Mouse (Mus musculus) bone marrow macrophage, adult 2 months (primary cell): ENCODE results near the gene Camkmt.

Experiments
- CTCF ChIP-seq: IDR thresholded peaks from 2 replicates; pipeline ENCODE4 v1.5.1; 2012; ENCODE audit warnings: low read depth, mild to moderate bottlenecking, low read length, moderate library complexity
- POLR2A ChIP-seq: IDR thresholded peaks from 2 replicates; pipeline ENCODE4 v1.6.1; 2012; ENCODE audit warnings: mild to moderate bottlenecking, low read depth, low read length, borderline replicate concordance

DNA sequence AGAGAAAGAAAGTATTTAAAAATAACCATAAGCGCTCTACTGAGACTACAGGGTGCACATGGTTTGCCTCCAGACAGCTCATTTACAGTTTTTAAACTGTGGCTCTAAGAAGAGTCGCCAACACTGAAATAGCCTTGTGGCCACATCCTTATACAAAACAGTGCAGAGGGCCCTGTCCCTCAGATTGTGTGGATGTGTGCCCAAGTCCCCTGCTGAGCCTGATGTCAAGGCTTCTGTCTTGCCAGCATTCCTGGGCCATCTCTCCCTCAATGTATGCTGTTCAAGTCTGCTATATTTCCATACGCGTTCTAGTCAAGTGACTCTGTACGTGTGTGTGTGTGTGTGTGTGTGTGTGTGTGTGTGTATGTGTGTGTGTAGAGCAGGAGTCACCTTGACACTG, 201.2 kb downstream of the Camkmt start:
- TF ChIP-seq POLR2A (no peak), CTCF (no peak)
